Mouse (Mus musculus) v-Abl transformed pro-B cells (cell line): ENCODE results near the gene Erich2.

Experiments used
- in situ Hi-C, 2 experiments: fragments of 400-800 bp; cut with MboI; formaldehyde crosslinking; loops; one replicate each; pipeline ENCODE4 v1.15.1; 2025; ENCODE audit not compliant: unreplicated experiment in 2 of 2

Erich2 gene

DNA sequence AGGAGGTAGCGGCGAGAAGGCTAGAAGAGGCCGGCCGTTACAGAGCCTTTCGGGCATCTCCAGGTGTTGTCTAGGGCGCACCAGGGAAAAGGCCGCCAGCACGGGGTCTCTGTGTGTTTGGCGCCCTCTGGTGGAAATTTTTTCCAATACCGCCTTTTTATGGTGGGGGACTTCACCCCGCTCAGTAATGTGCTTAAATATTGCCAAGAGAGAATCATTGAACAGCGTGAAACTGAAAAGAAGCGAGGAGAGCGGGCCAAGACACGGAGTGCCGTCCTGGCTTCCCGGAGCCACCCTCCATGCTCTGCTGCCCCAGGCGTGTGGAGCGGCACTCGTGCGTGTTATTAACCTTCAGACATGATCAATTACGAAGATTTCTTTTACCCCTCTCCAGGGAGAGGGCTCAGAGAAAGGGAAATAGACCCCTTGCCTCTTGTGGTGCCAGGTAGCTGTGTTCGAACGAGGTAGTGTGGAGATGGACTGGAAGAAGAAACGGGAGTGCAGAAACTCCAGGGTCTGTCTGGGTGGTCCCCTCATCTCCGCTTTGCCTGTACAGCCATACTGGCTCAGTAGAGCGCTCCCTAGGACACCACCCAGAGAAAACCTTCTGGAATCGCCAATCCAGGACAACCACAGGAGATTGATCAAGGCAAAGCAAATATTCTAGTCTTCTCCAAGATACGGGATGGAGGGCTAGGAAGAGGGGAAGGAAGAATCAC is 52.6 kb downstream of the Erich2 start:
- in situ Hi-C loops = loop anchor here in 1 of 2 experiments (25.0 kb wide), 1 partner anchor 724 kb away; no protein-coding TSS in a partner anchor

DNA sequence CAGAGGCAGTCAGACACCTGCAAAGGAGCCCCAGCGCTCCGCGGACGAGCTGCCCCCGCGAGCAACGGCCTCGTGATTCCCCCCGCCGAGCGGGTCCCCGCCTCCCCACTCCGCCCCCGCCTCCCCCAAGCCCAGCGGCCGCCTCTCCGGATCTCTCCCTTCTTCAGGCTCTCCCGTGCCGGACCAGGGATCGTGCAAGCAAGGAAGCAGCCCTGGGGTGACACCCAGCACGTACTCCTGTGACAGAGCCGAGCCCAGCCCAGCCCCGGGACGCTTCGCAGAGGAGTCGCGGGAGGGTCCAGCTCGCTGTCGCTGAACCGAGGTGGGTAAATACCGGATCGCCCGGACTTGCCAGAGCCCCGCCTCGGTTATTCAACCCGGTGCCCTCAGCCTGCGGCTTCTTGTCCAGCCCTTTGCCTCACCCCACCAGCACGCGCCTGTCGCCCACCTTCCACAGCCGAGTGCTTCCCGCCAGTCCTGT is 53.4 kb downstream of the Erich2 start:
- in situ Hi-C loops = loop anchor here in 1 of 2 experiments (25.0 kb wide), 1 partner anchor 725 kb away; no protein-coding TSS in a partner anchor

DNA sequence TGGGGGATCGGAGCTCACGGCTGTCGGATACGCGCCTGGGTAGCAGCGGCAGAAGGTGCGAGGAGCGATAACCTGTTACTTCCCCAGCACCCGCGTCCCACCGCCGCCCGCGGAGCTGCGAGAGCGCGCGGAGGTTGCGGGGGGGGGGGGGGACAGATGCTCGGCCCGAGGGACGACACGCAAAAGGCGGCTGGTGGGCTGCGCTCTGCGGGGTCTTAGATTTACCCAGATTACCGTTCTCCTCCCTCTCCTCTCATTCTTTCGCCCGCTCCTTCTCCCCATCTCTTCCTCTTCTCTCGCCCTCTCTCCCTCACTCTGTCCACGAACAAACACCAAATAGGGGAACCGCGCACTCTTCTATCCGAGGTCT is 54.0 kb downstream of the Erich2 start:
- in situ Hi-C loops = loop anchor here in 1 of 2 experiments (25.0 kb wide), 1 partner anchor 725 kb away; no protein-coding TSS in a partner anchor

DNA sequence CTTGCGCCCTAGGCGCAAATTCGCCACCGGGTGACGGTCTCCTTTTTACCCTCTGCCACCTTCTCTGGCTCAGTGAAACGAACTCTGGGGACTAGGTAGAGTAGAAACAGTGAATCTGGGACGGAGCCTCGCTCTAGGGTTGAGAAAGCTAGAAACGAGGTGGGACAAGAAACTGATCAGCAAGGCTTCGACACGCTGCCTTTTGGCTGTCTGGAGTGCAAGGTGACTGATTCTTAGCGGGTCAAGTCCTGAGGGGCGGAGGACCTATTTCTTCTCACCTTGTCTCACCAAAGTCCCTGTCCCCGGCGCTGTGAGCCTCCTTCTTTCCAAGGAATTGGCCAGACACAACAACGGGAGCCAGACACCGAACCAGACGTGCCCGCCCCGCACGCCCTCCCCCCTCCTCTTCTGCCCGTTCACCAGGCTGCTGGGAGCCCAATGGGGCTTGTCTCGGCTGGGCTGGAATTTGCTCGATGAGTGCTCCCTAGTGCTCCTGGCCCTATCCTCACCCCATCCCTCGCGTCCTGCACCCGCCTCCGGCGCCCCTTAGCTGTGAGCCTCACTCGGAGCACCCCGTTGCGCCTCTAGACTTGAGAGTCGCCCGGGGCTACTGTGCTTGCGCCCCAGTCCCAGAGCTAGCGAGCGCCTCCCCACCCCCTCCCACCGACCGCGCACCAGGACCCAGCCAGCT is 54.5 kb downstream of the Erich2 start:
- in situ Hi-C loops = loop anchor here in 1 of 2 experiments (25.0 kb wide), 1 partner anchor 726 kb away; no protein-coding TSS in a partner anchor

DNA sequence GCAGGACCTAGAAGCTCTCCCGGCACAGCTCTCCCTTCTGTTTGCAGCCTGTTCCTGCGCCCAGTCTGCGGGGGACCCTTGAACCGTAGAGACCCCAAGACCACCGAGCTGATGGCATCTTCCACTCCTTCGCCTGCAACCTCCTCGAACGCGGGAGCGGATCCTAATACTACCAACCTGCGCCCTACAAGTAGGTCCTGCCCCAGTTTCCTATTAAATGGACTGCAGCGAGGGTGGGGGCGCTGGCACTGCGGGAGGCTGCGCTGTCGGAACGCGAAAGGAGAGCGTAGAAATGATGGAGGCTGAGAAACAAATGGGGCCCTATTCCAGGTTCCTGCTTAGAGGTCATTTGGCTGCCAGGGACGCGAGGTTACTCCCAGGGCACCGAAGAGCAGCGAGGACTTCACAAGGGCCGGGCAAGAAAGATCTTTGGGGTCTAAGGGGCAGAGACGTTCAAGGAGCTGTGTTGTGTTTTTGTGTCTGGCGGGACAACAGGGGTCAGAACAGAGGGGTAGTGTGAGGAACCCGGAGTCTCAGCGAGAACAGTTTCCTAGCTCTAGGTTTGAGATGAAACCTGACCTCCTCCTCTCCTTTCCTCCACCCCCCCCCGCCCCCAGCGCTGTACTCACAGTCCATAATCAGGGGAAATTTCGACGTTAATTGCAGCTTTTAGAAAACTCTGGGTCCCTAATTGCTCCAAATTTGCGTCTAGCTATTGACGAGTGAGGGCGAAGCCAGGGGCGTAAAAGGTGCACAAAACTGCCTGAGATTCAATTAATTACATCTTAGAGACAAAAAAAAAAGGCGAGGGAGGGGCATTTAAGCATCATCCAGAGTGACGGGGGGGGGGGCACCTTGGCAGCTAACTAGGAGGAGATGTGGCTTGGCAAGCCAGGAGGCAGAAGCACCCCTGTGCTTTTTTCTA is 55.4 kb downstream of the Erich2 start:
- in situ Hi-C loops = loop anchor here in 1 of 2 experiments (25.0 kb wide), 1 partner anchor 727 kb away; no protein-coding TSS in a partner anchor

DNA sequence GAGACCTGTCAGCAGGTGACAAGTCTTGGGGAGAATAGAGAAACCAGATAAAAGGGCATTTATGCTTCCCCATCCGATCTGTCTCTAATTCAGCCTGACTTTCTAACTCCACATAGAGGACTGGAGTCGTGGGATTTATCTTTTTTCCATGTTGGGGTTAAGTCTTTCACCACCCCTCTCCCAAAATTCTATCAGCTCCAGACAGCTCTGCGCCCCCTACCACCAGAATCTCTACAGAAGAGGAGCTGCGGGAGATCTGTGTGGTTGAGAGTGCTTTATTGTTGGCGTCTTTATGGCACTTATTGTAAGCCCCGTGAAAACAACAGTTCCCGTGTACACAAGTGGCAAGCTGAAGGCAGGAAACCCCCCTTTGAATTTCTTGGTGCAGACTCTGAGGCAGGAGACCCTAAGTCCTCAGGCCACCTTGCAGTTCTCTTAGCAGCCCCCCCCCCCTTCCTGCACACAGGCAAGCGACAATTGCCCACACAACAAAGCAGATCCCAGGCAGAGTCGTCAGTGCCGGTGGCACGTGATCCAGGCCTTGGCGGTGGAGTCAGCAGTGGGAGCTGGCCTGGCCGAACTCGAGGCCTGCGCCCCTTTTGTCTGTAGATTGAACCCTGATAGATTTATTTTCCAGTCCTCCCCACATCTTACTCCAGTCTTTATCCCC is 56.2 kb downstream of the Erich2 start:
- in situ Hi-C loops = loop anchor here in 1 of 2 experiments (25.0 kb wide), 1 partner anchor 727 kb away; no protein-coding TSS in a partner anchor

DNA sequence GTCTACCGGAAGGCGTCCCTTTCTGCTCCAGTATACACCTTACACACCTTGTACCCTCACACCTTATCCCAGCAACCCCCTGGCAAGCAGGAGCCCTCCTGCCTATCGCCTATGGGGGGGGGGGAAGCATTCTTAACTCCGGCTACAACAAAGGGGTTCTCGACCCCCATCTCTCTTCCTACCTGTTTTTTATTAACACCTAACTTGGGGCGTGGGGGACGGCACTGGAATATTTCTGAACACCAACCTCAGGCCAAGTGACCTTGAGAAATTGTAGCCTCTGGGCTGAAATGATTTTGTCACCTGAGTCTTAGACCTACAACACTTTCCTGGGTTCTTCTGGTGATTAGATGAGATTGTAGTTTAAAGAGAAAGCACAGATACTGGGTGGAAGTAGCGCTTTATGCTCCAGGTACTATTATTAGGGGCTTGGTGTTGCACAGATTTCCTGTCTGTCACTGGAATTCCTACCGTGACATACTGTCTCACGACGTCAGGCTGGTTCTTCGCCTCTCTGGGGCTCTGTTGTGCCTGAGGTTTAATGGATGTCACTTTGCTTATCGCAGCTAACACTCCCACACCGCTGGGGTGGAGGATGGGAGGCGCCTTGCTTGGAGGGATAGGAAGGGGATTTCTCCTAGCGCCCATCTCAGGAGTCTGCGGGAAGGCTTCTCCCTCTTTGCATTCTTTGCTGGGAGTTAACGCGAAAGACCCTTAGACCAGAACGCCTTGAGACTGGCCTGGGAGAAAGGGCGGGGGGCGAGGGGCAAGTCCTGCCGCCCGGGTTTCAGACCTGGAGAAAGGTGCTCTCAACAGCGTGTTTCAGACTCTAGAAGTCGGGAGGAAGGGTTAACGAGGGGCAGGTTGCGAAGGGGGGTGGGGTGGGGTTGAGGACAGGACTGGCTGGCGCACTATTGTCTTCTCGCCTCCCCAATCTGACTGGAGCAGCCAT is 57.3 kb downstream of the Erich2 start:
- in situ Hi-C loops = loop anchor here in 1 of 2 experiments (25.0 kb wide), 1 partner anchor 729 kb away; no protein-coding TSS in a partner anchor

DNA sequence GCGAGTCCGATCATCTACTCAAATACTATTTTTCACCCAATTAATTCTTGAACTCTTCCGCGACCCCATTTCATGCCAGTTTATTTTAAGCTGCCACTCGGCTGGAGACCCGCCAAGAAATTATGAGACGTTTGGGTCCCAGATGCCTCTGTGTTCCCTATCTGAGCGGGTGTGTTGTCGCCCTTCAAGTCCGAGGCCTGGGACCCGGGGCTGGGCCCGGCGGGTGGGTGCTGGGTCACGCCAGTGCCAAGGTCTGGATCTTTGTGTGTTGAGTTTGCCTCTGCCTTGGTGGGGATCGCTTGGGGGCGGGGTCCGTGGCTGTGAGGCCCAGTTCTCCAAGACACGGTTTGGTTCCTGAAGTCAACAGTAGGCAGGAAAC is 58.0 kb downstream of the Erich2 start:
- in situ Hi-C loops = loop anchor here in 1 of 2 experiments (25.0 kb wide), 1 partner anchor 729 kb away; no protein-coding TSS in a partner anchor

DNA sequence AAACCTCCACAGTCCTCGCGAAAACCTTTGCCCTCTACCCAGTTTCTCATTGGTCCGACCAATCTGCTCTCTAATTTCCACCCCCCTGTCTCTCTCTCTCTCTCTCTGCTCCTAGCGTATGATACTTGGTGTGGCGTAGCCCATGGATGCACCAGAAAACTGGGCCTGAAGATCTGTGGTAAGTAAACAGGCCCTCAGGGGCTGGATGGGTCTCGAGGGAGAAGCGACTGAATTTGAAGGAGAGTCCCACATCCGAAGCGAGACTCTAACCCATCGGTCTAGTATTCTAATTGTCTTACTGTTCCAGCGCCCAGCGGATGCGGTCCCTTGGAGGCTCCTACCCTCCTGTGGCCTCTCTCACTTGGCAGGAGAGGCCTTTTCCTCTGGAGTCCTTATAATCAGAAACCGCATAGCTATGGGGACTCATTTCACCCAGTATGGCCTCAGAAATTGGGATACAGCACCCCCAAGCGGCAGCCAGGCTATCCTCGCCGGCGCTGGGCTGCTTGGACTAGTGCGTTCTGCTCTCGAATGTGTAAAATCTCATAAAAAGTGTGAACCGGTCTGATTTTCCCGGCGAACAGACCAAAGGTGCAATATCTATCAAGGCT is 58.6 kb downstream of the Erich2 start:
- in situ Hi-C loops = loop anchor here in 1 of 2 experiments (25.0 kb wide), 1 partner anchor 730 kb away; no protein-coding TSS in a partner anchor

DNA sequence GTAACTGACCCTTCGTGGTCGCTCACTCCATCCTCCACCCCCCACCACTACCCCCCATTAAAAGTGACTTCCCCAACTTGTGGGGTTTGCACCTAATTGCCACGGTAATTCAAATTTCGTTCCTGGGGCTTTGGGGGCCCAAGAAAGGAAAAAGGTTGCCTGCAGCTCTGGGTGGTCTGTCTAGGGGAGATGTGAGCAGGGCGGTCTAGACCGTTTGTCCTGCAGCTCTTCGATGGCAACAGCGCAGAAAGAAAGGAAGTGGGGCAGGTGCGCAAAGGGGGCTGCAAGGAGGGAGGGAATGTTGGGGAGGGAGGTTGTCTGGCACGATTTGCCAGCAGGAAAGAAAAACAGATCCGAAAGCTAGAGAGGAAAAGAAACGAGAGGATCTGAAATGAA is 59.1 kb downstream of the Erich2 start:
- in situ Hi-C loops = loop anchor here in 1 of 2 experiments (25.0 kb wide), 1 partner anchor 730 kb away; no protein-coding TSS in a partner anchor

DNA sequence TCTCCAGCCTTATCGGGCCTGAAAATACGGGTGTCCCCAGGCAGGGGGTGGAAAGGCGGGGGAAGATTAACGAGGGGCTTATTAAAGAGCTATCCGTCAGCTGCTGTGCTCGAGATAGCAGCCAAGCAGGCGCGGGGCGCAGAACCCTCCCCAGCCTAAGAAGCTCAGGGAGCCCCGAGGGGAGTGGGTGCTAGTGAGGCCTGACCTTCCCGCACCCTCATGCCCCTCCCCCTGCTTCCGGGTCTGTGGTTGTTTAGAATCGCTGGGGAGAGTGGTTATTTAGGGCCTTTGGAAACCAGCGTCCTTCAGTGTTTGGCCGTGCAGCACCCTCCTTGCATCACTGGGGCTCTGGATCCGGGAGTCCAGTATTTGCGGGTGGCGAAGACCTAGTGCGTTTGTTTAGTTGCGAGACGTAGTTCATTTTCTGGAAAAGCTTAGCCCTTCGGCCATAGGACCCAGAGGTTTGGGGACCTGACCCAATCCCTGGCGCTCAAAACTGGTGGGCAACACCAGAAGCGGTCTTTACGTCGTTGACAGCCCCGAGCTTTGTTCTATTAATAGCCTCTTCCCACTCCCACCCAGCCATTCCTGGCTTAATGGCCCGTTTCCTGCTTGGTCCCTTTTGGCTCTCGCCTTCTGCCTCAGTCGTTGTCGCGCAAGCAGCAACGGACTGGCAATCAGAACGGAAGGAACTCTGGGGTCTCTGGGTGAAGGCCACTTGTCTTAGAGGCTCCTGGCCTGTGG is 59.8 kb downstream of the Erich2 start:
- in situ Hi-C loops = loop anchor here in 1 of 2 experiments (25.0 kb wide), 1 partner anchor 731 kb away; no protein-coding TSS in a partner anchor

DNA sequence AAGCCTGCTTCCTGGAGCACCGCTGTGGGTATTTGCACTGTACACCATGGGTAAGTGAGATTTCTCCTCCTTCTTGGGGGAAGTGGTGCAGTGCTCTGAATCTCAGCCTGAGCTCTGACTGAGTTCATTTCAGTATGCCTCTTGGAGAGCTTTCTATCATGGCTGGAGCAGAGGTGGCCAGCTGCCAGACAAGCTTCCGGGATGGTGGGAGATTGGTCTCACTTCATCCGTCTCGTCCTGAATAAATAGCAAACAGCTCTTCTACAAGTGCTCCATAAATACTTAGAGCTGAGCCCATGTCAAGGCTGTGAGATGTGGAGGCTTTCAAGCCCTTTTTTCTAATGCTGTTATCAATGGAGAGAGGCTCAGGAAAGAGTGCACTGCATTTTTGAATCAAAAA is 63.1 kb downstream of the Erich2 start:
- in situ Hi-C loops = loop anchor here in 1 of 2 experiments (25.0 kb wide), 1 partner anchor 734 kb away; no protein-coding TSS in a partner anchor

DNA sequence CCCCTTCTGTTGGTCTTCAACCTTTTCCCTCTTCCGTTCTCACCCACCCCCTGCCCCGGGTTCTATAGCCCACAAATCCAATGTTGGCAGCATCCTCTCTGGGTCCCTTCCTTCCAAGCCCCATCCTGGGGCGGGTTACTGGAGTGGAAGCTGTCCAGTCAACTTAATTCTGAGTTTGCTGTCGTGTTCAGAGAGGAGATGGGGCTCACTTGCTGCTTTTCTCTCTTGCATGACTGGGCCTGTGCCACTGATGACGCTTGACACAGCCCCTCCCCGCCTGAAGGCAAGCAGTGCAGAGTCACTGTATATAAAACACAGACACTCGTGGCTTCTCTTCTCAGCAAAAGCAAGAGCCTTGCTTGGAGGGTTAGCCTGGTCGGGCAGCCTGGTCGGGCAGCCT is 63.6 kb downstream of the Erich2 start:
- in situ Hi-C loops = loop anchor here in 1 of 2 experiments (25.0 kb wide), 1 partner anchor 735 kb away; no protein-coding TSS in a partner anchor

DNA sequence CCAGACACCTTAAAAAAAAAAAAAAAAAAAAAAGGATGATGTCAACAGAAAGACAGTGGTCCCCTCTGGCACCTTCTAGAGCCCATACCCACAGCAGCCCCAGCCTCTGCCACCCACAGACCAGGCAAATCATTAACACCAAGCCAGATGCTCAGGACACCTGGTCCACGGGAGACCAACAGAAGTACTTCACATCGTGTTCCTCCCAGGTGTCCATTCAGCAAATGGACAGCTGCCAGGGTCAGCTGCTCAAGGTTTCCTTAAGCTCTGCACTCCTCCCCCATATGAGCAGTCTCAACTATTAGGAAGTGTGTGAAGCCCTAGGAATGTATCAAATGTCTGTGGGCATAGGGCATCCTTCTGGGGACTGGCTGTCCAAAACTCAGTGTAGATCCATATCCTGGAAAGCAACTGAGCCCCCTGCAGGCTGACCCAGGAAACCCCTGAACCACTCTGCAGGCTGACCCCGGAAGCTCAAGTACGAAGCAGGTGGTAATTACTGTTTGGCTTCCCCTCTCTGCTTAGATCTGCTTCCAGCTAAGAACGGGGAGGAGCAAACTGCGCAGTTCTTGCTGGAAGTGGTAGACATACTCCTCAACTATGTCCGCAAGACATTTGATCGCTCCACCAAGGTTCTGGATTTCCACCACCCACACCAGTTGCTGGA is 65.1 kb downstream of the Erich2 start:
- in situ Hi-C loops = loop anchor here in 1 of 2 experiments (25.0 kb wide), 1 partner anchor 736 kb away; no protein-coding TSS in a partner anchor

DNA sequence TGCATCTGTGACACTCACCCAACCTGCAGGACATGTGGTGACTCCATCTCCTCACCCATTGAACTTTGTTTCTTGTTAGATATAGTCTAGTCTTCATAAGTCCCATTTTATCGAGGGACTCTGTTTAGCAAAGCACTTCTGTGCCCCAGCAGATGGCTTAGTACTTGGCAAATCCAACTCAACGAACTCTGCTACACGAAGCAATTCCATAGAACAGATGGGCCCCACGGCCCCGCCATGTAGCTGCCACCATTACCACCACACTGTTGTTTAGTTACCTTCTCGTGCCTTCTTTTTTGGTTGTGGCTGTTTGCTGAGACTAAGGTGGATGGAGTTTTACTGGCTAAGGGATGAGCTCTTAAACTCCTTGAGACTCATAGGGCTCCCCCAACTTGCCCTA is 79.6 kb downstream of the Erich2 start:
- in situ Hi-C loops = no loop called here
